Mouse (Mus musculus) hindlimb bud, embryonic 11.5 days (tissue): Measurements from ENCODE around the gene Them7.

ENCODE experiments used
- DNase-seq: peaks from one replicate; pipeline ENCODE4 v3.0.0-alpha.2; 2012; ENCODE audit warnings: low read depth, low spot score; ENCODE audit errors: extremely low spot score

Gene Them7

GRCm38 (mm10) chr2:105303962-105304514 lies 79.9 kb downstream of the Them7 start:
- DNase-seq = no peak

GRCm38 (mm10) chr2:105305876-105306275 lies 81.8 kb downstream of the Them7 start:
- DNase-seq = no peak

GRCm38 (mm10) chr2:105311414-105311813 lies 87.3 kb downstream of the Them7 start:
- DNase-seq = no peak

GRCm38 (mm10) chr2:105311991-105312390 lies 87.9 kb downstream of the Them7 start:
- DNase-seq = no peak

GRCm38 (mm10) chr2:105313077-105313476 lies 89.0 kb downstream of the Them7 start:
- DNase-seq = no peak

GRCm38 (mm10) chr2:105317556-105318184 lies 93.5 kb downstream of the Them7 start:
- no peak for DNase-seq

- no peak for DNase-seq
Measured at GRCm38 (mm10) chr2:105326067-105326466, 101.9 kb downstream of the Them7 start.

GRCm38 (mm10) chr2:105330024-105330423 lies 105.9 kb downstream of the Them7 start:
- no peak for DNase-seq

- DNase-seq = no peak
Measured at GRCm38 (mm10) chr2:105333107-105333506, 109.0 kb downstream of the Them7 start.

GRCm38 (mm10) chr2:105333976-105334713 lies 110.0 kb downstream of the Them7 start:
- peak; percentile 58 for DNase-seq

GRCm38 (mm10) chr2:105335661-105336060 lies 111.5 kb downstream of the Them7 start:
- DNase-seq = no peak

- no peak for DNase-seq
Measured at GRCm38 (mm10) chr2:105336314-105337027, 112.4 kb downstream of the Them7 start.

- no peak for DNase-seq
Measured at GRCm38 (mm10) chr2:105337171-105337875, 113.2 kb downstream of the Them7 start.

GRCm38 (mm10) chr2:105339993-105340392 lies 115.9 kb downstream of the Them7 start:
- no peak for DNase-seq

GRCm38 (mm10) chr2:105348886-105349285 lies 124.8 kb downstream of the Them7 start:
- no peak for DNase-seq

- DNase-seq = no peak
Measured at GRCm38 (mm10) chr2:105356791-105357190, 132.7 kb downstream of the Them7 start.

- DNase-seq = no peak
Measured at GRCm38 (mm10) chr2:105358040-105358439, 133.9 kb downstream of the Them7 start.

GRCm38 (mm10) chr2:105367623-105368022 lies 143.5 kb downstream of the Them7 start:
- DNase-seq = no peak

GRCm38 (mm10) chr2:105370240-105370639 lies 146.1 kb downstream of the Them7 start:
- no peak for DNase-seq

- DNase-seq = no peak
Measured at GRCm38 (mm10) chr2:105370698-105371097, 146.6 kb downstream of the Them7 start.

- no peak for DNase-seq
Measured at GRCm38 (mm10) chr2:105372156-105372555, 148.0 kb downstream of the Them7 start.
